Comparison of ENCODE assay signal across 9 mouse cellular contexts in genomic region chr3:94659142-94659748, GRCm38 (mm10). TPM values are rescaled to one million over a fixed set of nuclear protein-coding genes. Genes with fewer than 3 reads are reported as not detected.
DNase-seq lines count a peak whose midpoint lies in the region; ATAC-seq and TF ChIP-seq lines count a peak whose summit lies in the region.
"Not testable (repeated sequence)": the region's sequence is repeated elsewhere in the genome, so short reads cannot be mapped to it uniquely, and the experiment has no call there.
"Had no signal": no experiment of that assay in that cellular context is flagged by ENCODE, and none has a peak within 500 bp of the region (broad histone marks: within the 10 kb centered on the region; RNA-seq: fewer than 3 reads in every experiment).

No protein-coding gene starts in this region.

- not testable (repeated sequence) for H3K9ac ChIP-seq in hindbrain, postnatal 0 days (replicated peaks; ENCODE audit: low read length)

- 0 out of 2 replicates have a peak overlapping the region, but pooled peaks have one; percentile 8 for H3K27ac ChIP-seq in bone marrow, adult 2 months (ENCODE audit: control insufficient read depth, insufficient read depth, low read depth, low read length, poor library complexity)
- H3K27ac ChIP-seq in embryonic facial prominence, embryonic 10.5 days (replicated peaks); hindbrain, postnatal 0 days: not testable (repeated sequence)

- peak; percentile 82 for ATAC-seq in hindbrain, postnatal 0 days

- H3K9me3 ChIP-seq in embryonic facial prominence, embryonic 10.5 days; hindbrain, postnatal 0 days (ENCODE audit: low read length): not testable (repeated sequence)

- TF ChIP-seq POLR2A in bone marrow, adult 2 months (IDR thresholded peaks at IDR 0.05; ENCODE audit: borderline replicate concordance, control insufficient read depth, low read depth, low read length): not testable (repeated sequence)

- peaks cover 27% of the 10 kb centered on the region for H3K27me3 ChIP-seq in embryonic facial prominence, embryonic 10.5 days (replicated peaks; ENCODE audit: low read depth, poor library complexity, severe bottlenecking)
- not testable (repeated sequence) for H3K27me3 ChIP-seq in hindbrain, postnatal 0 days (ENCODE audit: insufficient read depth, low read length)

- TF ChIP-seq CTCF in bone marrow, adult 2 months (IDR thresholded peaks at IDR 0.05; ENCODE audit: control insufficient read depth, insufficient read depth, low read length): not testable (repeated sequence)
- peak; percentile 11; the same call in 1 of the 2 replicates for TF ChIP-seq CTCF in hindbrain, postnatal 0 days (IDR thresholded peaks at IDR 0.05; ENCODE audit: low read depth)

- 28% methylated on average over 8 of the region's 10 CpGs for WGBS in bone marrow, adult 2 months
- WGBS in embryonic facial prominence, embryonic 10.5 days: 32% methylated on average over 8 of the region's 10 CpGs
- WGBS in hindbrain, postnatal 0 days: 35% methylated on average over 8 of the region's 10 CpGs
- 20% methylated on average over 8 of the region's 10 CpGs for WGBS in large intestine, adult 2 months

- DNase-seq in CD4-positive, CD25-positive, alpha-beta regulatory T cell, adult 2 months (ENCODE audit: low read depth, low spot score): peak; percentile 45
- not testable (repeated sequence) for DNase-seq in embryonic facial prominence, embryonic 10.5 days (ENCODE audit: low spot score); hindbrain, postnatal 0 days (ENCODE audit: low spot score)
- peak; percentile 54 for DNase-seq in gonadal fat pad, adult 2 months (ENCODE audit: low read depth)
- peak; percentile 66 for DNase-seq in large intestine, adult 2 months (ENCODE audit: low read depth, low spot score)
- DNase-seq in lung, postnatal 10 days: peak; percentile 23
- peak; percentile 57 for DNase-seq in retina, postnatal 1 day

- not testable (repeated sequence) for H3K36me3 ChIP-seq in embryonic facial prominence, embryonic 10.5 days (replicated peaks); hindbrain, postnatal 0 days (ENCODE audit: insufficient read depth, low read length)

- peak overlapping the region; percentile 21 for H3K4me3 ChIP-seq in bone marrow, adult 2 months (replicated peaks; ENCODE audit: control insufficient read depth, low read depth, low read length)
- H3K4me3 ChIP-seq in embryonic facial prominence, embryonic 10.5 days: peak overlapping the region; percentile 31; the same call in 1 of the 2 replicates
- peak overlapping the region; percentile 15; the same call in 1 of the 2 replicates for H3K4me3 ChIP-seq in hindbrain, postnatal 0 days (ENCODE audit: low read length)

- H3K4me1 ChIP-seq in bone marrow, adult 2 months (ENCODE audit: control insufficient read depth, insufficient read depth, low read length); embryonic facial prominence, embryonic 10.5 days; hindbrain, postnatal 0 days (ENCODE audit: insufficient read depth, low read length): not testable (repeated sequence)

- H3K4me2 ChIP-seq in hindbrain, postnatal 0 days (ENCODE audit: low read depth, low read length): peak overlapping the region; percentile 47

RNA-seq across cellular contexts. Expression of gene Tuft1, which starts 0.6 kb away (rescaled TPM):
- 3.8 and 7.4 TPM in 2 replicates for polyA plus RNA-seq in bone marrow, adult 2 months (2011; ENCODE audit: insufficient read depth, insufficient read length, low replicate concordance, missing spikeins)
- polyA plus RNA-seq in embryonic facial prominence, embryonic 10.5 days (2016; fragmentation: Nextera tagmentation; extraction: Ambion mirVana): 4.2 and 4.7 TPM in 2 replicates
- 10.5 and 10.7 TPM in 2 replicates for polyA plus RNA-seq in gonadal fat pad, adult 2 months (2012; rRNA removed)
- total RNA-seq in hindbrain, postnatal 0 days (2014; rRNA removed): 8.4 and 14.7 TPM in 2 replicates
- 6.8 and 7.6 TPM in 2 replicates for polyA plus RNA-seq in hindbrain, postnatal 0 days (2015; fragmentation: Nextera tagmentation; extraction: Ambion mirVana)
- polyA plus RNA-seq in large intestine, adult 2 months (2012; rRNA removed): 25.5 and 34.4 TPM in 2 replicates

RNA-seq across cellular contexts. Expression of gene Gm10972, which starts 16.3 kb away (rescaled TPM):
- not detected in 2 replicates for polyA plus RNA-seq in bone marrow, adult 2 months (2011; ENCODE audit: insufficient read depth, insufficient read length, low replicate concordance, missing spikeins)
- not detected in 2 replicates for polyA plus RNA-seq in embryonic facial prominence, embryonic 10.5 days (2016; fragmentation: Nextera tagmentation; extraction: Ambion mirVana)
- polyA plus RNA-seq in gonadal fat pad, adult 2 months (2012; rRNA removed): not detected in 2 replicates
- not detected in 2 replicates for total RNA-seq in hindbrain, postnatal 0 days (2014; rRNA removed)
- not detected in 2 replicates for polyA plus RNA-seq in hindbrain, postnatal 0 days (2015; fragmentation: Nextera tagmentation; extraction: Ambion mirVana)
- not detected in 2 replicates for polyA plus RNA-seq in large intestine, adult 2 months (2012; rRNA removed)
- total RNA-seq: heart, adult 18-20 months had no signal

RNA-seq across cellular contexts. Expression of gene Selenbp2, which starts 34.1 kb away (rescaled TPM):
- polyA plus RNA-seq in bone marrow, adult 2 months (2011; ENCODE audit: insufficient read depth, insufficient read length, low replicate concordance, missing spikeins): 4.4 TPM in 1 of 2 replicates, not detected in the other
- polyA plus RNA-seq in embryonic facial prominence, embryonic 10.5 days (2016; fragmentation: Nextera tagmentation; extraction: Ambion mirVana): not detected in 2 replicates
- polyA plus RNA-seq in gonadal fat pad, adult 2 months (2012; rRNA removed): 6.3 and 6.4 TPM in 2 replicates
- total RNA-seq in hindbrain, postnatal 0 days (2014; rRNA removed): 1.8 TPM in 1 of 2 replicates, not detected in the other
- 0.62 and 0.79 TPM in 2 replicates for polyA plus RNA-seq in hindbrain, postnatal 0 days (2015; fragmentation: Nextera tagmentation; extraction: Ambion mirVana)
- polyA plus RNA-seq in large intestine, adult 2 months (2012; rRNA removed): 4.9 and 6.3 TPM in 2 replicates
